Mouse (Mus musculus) cerebellum, adult 9-10 months (tissue): ENCODE measurements around the gene Chst1.

Experiments used
- DNase-seq: peaks from one replicate; pipeline ENCODE4 v3.0.0; 2022

Chst1 gene

GRCm38 (mm10) chr2:92599487-92600347 lies at the start of gene Chst1:
Chst1 (plus strand) TSS chr2:92599707.
- DNase-seq: peak; percentile 26

DNA sequence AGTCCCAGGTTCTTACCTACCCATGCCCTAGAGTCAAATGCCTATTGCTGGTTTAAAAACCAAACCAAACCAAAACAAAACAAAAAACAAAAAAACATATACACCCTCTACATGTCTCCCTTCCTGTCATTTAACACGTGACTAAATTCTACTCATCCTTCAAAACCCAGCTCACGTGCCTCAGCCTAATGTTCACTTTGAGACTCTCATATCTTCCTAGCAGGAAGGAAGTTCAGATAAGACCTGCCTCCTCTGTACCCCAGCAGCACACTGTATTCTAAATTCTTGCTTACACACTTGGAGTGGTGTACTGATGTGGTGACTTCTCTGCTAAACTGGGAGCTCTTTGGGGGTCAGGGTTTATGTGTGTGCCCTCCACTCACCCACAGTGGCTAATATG lies 49.5 kb upstream of the Chst1 start:
- no peak for DNase-seq

DNA sequence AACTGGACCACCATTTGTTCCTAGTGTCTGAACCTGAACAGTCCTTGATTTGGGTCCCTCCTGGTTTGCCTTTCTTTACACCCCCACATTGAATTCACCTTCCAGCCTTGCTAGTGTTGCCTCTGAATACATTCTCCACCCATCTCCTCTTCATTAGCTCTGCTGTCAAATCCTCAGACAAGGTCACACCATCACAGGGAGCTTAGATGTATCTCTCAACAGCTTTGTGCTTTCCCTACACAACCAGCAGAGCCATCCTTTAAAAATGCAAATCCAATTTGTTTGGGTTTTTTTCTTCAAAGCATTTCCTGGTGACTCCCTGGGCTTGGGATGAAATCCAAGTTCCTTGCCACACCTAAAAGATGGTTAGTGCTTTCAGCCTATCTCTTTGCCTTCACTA lies 45.0 kb upstream of the Chst1 start:
- DNase-seq: no peak

GRCm38 (mm10) chr2:92562930-92563329 lies 36.6 kb upstream of the Chst1 start:
- DNase-seq: no peak

DNA sequence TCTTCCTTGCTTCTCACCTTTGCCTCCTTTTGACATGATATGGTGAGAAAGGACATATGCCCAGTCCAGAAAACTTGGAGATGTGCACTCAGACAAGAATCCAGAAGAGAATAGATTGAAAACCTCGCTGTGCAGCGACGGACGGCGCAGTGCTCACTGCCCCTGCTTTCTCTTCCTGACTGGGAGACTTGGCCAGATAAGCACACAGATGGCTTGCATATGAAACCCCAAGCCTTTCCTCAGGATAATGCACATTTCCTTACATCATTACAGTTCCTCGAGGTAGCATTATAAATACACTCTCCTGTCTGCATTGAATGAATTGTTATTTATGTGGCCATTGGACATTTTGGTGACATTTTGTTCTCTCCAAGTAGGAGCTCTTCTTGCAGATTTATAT lies 28.9 kb upstream of the Chst1 start:
- DNase-seq: no peak

GRCm38 (mm10) chr2:92577824-92578223 lies 21.7 kb upstream of the Chst1 start:
- no peak for DNase-seq

- DNase-seq: no peak
These were observed 18.2 kb upstream of the Chst1 start for GRCm38 (mm10) chr2:92581302-92581701.

GRCm38 (mm10) chr2:92582596-92582995 lies 16.9 kb upstream of the Chst1 start:
- no peak for DNase-seq

DNA sequence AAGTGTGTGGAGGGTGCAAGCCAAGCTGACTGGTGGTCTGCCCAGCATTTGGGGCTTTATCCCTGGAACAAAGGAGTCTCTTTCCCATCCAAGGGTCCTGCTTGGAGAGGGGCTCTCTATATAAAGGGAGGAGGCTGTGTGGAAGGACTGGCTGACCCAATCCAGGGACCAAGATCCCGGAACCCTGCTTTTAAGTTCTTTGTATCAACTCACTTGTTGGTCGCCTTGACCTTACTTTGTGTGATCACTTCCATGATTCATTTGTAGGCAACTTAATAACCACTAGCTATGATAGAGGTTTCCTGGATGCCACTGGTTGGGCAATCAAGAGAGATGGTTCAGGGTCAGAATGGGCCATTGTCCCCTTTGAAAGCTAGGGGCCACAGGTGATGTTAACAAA lies 11.7 kb upstream of the Chst1 start:
- no peak for DNase-seq

DNA sequence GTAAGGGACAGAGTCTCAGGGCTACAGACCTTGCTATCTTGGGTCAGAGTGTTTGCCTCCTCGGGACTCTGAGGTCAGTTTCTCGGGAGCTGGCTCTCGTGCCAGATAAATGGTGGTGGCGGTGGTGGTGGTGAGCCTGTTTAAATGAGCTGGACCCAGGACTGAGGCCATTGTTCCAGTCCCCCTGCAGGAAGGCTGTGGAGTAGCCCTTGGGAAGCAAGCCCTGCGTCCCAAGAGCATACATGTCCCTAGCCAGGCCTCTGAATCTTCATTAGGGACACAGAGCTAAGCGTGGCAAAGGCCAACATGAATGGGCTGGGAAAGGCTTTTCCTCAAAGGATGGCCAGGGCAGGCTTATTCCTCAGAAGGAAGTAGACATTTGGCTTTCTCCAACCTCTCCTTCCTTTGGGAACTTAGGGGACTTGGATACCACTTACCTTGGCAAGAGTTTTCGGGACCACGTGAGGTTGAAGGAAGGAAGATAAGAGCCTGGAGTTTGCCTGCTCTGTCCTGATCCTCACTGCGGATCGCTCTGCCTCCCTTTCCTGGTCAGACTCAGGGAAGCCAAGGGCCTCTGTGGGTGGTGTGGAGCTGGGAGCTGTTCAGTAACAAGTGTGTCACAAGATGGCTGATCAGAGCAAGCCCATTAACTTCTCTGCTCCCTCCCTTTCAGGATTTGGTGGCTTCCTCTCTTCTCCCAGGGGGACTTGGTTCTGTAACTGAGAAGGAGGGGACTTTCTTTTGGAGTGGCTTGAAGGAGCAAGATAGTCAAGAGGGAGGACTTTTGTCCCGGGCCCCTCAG lies 4.4 kb upstream of the Chst1 start:
- no peak for DNase-seq

- peak; percentile 24 for DNase-seq
These were observed 2.2 kb upstream of the Chst1 start for GRCm38 (mm10) chr2:92597291-92597690.

DNA sequence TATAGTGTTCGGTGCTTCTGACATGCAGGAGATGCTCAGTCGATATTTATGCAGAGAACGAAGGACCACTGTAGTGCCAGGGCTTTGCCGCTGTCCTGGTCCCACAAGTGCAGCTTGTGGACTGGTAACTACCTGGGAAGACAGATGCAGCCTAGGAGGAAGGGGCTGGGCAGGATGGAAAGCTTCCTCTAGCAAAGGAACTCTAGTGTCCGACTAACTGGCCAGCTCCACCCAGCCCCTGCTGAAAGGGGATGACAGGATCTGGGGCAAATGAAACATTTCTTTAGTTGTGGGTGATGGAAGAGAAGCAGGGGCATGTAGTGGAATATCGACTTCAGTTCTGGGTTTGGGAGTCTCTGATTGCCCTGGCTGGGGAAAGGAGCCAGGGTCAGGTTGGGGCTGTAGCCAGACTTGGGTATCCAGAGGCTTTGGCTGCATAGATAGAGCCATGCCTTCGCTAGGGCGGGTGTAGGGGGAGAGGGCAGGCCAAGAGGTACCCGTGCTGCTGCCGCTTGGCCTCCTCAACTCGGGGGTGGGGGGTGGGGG lies 493 bp upstream of the Chst1 start:
- no peak for DNase-seq

DNA sequence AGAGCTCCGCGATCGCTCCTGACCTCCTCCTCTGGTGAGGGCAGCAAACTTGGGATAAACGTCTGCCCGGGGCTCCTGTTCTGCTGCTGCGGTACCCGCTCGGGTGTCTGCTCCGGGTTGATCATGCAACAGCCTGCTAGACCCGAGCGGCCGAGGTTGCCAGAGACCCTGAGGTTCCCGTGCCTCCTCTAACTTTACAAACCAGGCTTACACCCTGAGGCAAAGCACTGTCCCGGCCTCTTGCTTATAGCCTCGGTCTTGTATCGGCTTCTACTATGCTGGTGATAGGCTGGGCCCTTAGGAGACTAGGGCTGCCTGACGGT lies 802 bp downstream of the Chst1 start:
- DNase-seq: no peak

- no peak for DNase-seq
These were observed 1.7 kb downstream of the Chst1 start for GRCm38 (mm10) chr2:92601246-92601645.

GRCm38 (mm10) chr2:92602073-92602472 lies 2.6 kb downstream of the Chst1 start:
- DNase-seq: no peak

GRCm38 (mm10) chr2:92603591-92603990 lies 4.1 kb downstream of the Chst1 start:
- DNase-seq: no peak

- DNase-seq: no peak
These were observed 5.1 kb downstream of the Chst1 start for GRCm38 (mm10) chr2:92604565-92604964.

- DNase-seq: no peak
These were observed 6.5 kb downstream of the Chst1 start for GRCm38 (mm10) chr2:92605995-92606394.

GRCm38 (mm10) chr2:92607153-92607552 lies 7.6 kb downstream of the Chst1 start:
- DNase-seq: no peak

GRCm38 (mm10) chr2:92607592-92607991 lies 8.1 kb downstream of the Chst1 start:
- DNase-seq: no peak

DNA sequence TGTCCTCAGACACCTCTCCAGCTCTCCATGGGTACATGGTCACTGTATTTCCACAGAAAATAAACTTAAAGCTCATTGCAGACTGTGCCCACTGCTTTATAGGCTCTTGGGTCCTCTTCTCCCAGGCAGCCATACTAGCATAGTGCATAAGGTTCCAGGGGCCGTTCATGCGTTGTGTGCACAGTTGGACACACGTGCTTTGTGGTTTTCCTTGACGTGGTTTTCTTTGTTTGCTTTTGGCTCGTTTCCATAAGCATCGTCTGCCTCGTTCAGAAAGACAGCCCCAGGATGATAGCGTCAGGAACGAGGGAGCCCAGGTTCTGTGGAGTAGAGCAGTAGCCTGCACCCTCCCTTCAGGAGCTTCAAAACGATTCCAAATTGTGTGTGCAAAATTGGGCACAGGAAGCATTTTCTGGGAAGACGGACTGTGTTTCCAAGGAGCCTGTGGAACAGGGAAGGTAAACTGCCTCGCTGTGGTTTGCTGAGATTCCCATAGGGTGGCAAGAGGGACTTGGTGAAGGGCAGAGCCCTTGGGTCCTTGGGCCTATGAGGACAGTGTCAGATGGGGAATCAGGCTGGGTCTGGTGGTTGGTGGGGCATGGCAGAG lies 8.6 kb downstream of the Chst1 start:
- no peak for DNase-seq

GRCm38 (mm10) chr2:92608810-92609581 lies 9.5 kb downstream of the Chst1 start:
- DNase-seq: peak; percentile 78
